Mouse (Mus musculus): ENCODE data around the gene Skint7.
"Not testable (repeated sequence)": the region's sequence is repeated elsewhere in the genome, so short reads cannot be mapped to it uniquely, and the experiment has no call there.

Gene Skint7

DNA sequence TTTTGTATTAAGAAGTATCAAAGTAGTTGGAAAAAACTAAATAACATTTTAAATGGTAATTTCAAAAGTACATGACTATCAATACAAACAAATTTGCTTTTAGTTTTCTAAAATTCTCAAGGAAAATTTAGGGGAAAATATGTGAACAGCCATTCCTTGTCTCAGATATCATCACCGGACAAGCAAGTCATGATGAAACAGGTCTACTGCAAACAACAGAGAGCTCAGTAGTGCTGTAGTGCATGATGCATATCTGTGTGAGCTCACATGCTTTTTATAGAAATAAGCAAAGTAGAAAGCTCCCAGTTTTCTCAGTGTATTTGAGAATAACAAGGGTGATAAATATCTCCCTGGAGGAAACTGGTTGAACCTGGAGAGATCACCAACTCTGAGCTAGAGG, at the start of gene Skint7:
Skint7 (plus strand) TSS at position 301 of the 400 bp plus-strand sequence.
- DNase-seq: no peak

DNA sequence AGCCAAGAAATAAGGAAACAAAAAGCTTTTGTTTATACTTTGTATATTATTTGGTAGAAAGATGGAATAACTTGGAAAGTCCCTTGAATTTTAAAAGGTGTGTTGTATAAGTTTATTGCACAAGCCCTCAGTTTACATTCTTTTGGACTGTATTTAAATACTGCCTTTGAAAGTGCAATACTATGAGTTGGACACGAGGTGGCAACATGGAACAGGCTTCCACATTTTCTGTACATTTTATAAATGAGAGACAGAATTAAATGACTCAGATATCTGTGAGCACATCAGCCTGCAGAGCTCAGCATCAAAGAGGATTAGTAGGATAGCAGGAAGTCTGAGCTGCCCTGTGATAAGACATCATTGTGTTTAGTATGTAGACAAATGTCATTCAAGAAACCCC, 11.4 kb upstream of the Skint7 start:
- DNase-seq: no peak

DNA sequence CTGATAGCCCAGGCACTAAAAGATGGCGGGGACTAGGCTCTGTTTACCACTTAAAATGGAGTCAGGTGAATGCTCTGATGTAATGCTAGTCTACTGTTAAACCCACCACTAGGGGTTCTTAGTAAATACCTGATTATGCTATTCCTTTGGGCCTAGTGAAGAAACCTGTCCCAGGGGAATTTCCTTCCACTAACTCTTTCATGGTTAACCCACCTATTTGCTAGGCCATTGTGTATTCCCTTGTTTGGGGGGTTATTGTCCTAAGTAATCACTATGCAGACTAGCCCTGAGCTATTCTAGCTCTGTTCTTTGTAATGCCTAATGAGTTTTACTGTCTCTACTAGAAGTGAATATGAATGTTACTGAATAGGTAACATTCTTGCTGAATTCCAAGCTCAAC, 9.5 kb upstream of the Skint7 start:
- DNase-seq: not testable (repeated sequence)

DNA sequence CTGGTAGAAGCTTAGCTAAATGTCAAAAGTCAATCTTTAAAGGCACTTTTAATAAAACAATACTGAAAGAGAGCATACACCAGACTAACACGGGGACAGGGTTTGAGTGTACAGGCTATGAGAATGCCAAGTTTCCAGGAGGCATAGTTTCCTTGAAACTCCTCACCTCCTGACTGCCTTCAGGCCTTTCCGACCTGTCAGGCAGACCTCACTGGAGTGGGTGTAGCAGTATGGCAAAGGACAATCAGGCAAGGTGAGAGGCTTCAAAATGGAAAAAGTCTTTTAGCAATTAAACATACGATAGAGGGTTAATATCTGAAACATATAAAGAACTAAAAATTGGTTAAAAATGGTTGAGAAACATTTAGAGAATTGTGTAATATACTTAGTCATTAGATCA, 9.1 kb upstream of the Skint7 start:
- DNase-seq: no peak

DNA sequence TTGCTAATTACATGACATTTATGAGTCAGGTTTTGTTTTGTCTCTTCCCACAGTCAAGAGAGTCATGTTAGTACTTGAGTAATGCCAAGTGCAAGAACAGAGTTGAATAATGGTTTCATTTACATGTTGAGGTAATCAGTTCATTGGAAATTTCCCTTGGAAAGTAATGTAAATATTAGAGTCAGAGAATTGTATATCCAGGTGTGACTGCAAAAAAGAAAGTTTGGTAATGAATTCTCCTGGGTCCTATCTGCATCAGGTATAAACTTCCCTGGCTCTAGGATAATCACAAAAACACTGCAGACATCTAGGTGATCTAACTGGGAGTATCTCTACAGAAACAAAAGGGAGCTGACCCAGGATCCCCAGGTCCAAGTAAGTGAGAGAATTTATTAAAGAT, 33.2 kb downstream of the Skint7 start, which contains the start of gene Skint1:
Skint1 (plus strand) TSS at position 301 of the 400 bp plus-strand sequence.
- no peak for DNase-seq

Data from thymus, postnatal 4 days (tissue).